Mouse (Mus musculus) spleen, adult 18-20 months (tissue): ENCODE results near the gene Rimkla.
"Not testable (repeated sequence)": the region's sequence is repeated elsewhere in the genome, so short reads cannot be mapped to it uniquely, and the experiment has no call there.

Experiments used
- DNase-seq, 2 experiments: peaks; one replicate each; pipeline ENCODE4 v3.0.0; 2022; ENCODE audit warnings: mixed read lengths in 2 of 2

Gene Rimkla

DNA sequence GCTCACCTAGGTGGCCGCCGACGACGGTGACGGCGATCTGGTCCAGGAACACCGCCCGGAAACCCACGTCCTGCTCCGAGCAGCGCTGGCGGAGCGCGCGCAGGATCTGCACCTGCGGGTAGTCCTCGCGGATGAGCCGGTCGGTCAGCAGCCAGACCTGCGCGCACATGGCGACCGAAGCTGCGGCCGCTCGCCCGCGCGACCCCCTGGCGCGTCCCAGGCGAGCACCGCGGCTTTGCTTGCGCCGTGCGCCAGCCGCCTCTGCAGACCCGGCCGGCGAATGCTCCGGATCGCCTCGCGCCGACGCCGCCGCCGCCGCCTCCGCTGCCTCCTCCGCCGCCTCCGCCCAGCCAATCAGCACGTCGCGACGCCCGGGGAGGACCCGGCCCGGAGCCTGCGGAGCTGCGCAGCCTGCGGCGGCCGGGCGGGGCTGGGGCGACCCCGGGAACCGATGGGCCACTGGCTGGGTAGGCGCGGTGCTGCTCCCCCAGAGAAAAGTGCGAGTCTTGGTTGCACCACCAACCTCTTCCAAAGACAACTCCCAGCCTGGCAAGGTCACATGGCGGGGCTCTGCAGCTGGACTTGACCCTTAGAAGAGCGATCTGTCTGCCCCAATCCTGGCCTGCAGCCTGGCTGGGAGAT is at the start of gene Rimkla:
Gene Rimkla, minus strand, starts transcription at position 338 of the 642 bp plus-strand sequence.
- peak; percentile 13 to 41 for DNase-seq

DNA sequence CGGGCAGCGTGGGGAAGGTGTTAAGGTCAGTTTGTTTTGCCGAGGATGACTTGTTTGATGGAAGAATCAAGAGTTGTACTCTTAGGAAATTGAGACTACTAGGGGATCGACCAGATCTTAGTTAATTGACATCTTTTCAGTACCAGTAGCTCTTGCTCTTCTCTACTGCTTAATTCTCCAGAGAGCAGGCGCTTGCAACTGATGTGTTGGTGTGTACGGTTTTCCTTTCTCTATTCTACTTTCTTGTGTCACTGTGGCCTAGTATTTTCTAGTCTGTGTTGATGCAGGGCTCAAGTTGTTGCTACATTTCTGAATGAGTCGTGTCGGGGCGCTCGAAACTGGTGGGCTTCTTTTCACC is 48.1 kb upstream of the Rimkla start:
- DNase-seq, result no peak

DNA sequence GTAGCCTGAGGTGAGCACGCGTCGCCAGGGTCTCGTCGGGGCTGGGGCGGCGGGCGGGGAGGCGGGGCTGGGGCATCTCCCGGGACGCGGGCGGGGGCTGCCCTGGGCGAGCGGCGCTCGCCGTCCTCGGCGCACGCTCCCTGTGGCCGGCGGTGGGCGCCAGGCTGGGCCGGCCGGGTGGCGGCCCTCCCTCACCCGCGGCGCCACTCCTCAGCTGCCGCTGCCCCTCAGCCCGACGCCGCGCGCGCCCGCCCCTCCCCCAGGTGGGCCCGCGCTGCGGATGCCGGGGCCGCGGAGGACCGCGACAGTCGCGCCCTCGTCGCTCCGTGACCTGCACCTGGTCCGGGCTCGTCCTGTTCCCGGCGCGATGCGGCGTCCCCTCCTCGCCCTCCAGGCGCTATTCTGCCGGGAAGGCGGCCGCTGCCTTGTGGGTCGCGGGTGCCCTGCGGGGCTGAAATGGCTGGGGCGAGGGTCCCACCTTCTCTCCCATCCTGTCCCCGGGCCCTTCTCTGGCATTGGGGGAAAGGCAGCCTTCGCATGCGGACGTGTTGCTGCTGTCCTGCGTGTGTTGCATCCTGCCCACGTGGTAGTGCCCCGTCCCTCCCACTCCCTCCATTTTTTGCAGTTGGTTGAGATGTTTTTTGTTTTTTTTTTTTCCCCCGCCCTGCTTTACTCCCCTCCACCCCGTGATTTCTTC is 47.6 kb upstream of the Rimkla start:
- DNase-seq, result peak; percentile 27 to 53

DNA sequence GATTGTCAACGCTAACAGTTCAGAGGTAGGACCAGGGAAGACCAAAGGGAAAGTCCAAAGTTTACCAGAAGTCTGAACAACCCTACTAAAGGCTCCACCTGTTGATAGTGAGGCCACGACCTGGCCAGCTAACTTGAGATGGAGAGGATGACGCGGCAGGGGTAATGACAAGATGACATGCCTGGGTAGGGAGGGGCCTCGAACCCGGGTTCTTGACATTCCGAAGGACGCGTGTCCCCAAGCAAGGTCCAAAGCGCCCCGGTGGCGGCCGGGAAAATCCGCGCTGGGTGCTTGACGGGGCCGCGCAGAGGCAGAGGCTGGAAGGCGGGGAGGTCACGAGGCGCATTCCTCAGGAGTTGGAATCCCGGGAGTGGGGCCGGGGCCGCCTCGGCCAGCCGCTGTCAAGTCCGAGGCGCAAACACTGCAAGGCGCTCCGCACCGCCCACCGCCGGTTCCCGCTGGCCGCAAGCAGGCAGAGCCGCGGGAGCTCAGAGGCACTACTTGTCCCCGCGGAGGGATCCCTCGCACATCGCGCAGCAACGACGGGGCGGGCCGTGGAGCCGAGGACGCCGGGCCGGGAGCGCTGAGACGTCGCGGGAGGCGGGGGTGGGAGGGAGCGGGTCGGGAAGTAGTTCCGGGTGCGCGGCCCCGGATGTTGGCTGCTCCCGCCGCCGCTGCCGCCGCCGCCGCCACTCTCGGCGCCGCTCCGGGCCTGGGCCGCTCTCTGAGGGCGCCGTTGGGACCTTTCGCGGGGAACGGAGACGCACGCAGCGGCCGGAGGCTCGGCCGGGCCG is 46.8 kb upstream of the Rimkla start, which contains the start of gene Frg2f1:
Gene Frg2f1, minus strand, starts transcription at position 499 of the 794 bp plus-strand sequence.
- peak; percentile 84 to 92 for DNase-seq

DNA sequence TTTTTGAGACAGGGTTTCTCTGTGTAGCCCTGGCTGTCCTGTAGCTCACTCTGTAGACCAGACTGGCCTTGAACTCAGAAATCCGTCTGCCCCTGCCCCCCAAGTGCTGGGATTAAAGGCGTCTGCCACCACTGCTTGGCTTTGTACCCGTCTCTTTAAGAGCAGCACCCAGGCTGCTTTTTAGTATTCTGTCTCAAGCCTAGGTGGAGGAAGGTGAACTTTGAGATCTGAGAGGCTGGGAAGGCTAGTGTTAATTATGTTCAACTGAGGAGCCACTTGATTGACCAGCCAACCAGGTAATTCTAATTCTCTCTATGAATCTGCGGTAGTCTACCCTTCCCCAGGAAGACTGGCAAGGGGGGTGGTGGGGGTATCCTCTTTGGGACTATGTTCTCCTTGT is 45.0 kb upstream of the Rimkla start:
- DNase-seq, result no peak

DNA sequence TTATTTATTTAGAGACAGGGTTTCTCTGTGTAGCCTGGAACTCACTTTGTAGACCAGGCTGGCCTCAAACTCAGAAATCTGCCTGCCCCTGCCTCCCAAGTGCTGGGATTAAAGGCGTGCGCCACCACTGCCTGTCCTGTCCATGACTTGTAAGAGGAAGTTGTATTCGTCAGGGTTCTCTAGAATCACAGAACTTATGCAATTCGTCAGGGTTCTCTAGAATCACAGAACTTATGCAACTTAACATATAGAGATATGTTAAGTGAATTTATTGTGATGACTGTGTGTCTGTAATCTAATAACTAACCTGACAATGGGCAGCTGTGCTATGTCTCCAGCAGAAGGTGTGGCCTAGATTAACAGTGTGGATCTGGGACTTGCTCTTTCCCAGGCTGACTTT is 44.2 kb upstream of the Rimkla start, which contains the start of gene Foxj3:
Gene Foxj3, plus strand, starts transcription at position 390 of the 400 bp plus-strand sequence.
- not testable (repeated sequence) for DNase-seq

DNA sequence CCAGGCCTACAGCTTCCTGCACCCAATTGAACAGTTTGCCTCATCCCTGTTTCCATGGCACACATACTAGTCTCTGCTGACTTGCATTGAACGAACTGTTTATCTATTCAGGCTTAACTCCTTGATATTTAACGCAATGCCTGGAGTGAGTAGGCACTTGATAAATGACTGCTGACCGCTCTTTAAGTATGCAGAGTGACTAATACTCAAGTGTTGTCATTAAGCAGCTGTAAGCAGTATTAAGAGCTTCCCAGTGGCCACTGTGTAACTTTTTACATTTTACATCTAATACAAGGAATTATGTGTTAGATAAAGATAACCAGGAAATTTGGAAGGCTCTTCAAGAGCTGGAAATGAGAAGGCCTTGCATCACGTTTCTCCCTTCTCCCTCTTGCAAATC is 42.7 kb upstream of the Rimkla start:
- DNase-seq, result no peak

DNA sequence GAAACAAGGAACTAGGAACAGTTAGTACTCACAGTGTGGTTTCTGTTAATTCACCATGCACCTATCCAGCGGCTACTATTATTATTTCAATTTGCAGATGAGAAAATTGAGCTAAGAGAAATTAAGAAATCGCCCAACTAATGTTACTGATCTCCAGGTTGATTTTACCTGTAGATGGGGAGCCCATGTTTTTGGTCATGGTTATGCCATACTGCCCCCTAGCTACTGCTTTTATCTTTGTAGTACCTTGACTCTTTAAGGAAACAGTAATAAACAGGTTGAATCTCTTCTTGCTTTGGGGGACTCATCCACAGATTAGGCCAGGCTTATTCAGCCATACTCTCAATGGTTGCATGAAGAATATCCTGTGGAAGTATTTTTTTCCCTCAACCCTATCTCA is 39.4 kb upstream of the Rimkla start:
- no peak for DNase-seq

DNA sequence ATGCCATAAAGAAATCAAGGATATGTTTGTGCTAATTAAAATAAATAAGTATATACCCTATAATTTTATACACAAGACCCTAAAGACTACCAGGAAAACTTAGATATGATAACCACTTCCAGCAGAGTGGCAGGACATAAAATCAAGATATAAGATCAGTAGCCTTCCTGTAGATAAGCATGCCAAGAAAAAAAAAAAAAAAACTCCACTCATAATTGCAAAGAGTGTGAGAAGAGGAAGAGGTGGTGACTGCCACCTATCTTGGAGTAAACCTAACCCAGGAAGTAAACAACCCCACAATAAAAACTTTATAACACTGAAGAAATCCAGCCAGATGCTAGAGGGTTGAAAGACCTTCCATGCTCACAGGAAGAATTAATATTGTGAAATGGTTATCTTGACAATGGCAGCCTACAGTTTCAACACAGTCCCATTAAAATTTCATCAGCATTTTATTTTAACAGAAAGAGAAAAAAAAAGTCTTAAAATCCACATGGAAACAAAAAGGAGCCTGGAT is 34.0 kb upstream of the Rimkla start:
- no peak for DNase-seq

DNA sequence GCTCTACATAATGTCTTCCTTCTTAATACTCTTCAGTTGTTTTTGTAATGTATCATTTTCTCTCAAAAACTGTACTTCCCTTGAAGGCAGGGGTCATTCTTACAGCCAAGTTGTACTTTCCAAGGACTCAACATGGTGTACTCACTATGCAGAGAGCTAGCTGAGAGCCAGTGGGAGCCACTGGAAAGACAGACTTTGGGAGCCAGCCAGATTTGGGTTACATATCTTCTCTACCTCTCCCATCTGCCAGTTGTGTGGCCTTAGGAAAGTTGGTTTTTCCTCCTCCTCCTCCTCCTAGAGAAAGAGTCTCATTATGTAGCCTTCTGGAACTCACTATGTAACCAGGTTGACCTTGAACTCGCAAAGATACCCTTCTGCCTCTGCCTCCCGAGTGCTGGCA is 32.0 kb upstream of the Rimkla start:
- no peak for DNase-seq

DNA sequence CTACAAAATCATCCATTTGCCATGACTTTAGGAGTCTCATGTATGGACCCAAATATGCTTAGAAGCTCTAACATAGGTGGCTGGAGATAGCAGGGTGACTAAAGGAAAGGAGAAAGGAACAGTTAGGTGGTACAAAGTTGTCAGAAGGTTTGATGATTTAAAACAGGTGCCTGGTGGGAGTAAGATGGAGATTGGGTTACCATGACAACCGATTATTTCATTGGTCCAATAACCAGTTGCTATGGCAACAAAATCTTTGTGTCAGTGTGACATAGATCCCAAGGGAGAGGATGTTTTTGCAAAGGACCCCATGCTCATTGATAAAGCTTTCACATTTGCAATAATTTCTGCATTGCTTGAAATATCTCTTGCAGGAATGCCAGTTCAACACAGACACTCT is 31.6 kb upstream of the Rimkla start:
- no peak for DNase-seq

DNA sequence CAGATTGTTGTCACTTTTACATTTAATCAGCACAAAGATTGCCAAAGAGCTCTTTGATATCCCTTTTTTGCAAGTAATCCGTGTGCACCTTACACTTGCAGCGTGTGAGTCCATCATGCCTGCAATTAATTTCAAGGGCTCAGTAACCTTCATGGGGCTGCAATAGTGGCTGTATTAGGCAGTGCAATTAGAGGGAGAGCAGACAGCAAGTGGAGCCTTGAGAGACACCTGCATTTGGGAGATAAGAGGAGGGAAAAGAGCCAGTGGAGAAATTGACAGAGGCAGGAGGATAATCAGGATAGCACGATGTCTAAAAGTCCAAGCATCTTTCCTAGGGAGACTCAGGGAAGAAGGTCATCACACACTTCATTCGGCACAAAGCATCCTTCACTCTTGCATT is 31.1 kb upstream of the Rimkla start:
- DNase-seq, result no peak

DNA sequence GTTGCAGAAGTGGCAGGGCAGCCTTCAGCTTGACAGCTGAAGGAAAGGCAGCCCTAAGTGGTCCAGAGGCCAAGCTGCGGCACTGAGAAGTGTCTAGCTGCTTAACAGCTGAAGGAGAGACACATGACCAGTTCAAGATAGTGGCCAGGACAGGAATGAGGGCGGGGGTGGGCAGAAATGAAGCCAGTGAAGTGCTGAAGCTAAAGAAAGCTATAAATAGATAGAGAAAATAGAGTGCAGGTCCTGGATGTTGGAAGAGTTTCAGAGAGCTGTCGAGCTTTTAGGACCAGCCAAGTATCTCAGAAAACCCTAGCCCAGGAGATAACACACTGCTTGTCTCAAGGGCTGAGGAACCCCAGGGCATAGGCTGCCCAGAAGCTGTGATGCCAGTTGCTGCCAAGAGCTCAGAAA is 20.3 kb upstream of the Rimkla start:
- DNase-seq, result no peak

DNA sequence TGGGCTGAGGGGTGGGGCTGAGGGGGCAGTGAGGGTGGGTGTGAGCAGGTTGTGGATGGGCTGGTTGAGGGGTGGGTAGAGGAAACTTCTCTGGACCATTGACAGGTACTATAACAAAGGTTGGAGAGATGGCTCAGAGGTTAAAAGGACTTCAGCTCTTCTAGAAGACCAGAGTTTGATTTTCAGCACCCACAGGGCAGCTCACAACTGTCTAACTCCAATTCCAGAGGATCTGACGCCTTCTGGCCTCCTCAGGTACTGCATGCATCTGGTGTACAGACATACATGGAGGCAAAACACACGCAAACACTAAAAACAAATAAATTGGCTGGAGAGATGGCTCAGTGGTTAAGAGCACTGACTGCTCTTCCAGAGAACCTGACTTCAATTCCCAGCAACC is 19.2 kb upstream of the Rimkla start:
- DNase-seq, result no peak

DNA sequence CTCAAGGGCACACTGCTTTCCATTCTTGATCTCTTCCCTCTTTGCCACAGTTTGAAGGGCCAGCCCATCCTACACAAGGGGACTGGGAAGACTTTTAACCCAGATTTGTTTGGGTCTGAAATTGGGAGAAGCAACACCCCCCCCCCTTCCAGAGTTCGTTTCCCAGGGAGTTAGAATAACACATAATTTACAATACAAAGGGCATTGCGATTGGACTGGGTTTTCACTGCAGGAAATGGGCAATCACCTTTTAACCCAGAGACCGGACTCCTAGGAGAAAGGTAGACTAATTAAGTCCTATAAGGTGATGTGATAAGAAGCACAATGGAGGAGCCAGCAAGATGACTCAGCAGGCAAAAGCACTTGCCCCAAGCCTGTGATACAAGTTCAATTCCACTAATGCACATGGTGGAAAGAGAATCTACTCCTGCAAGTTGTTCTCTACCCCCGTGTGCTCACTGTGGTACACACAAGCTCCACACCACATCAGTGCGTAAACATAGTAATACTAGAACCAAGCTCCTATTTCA is 6.0 kb upstream of the Rimkla start:
- DNase-seq, result no peak

DNA sequence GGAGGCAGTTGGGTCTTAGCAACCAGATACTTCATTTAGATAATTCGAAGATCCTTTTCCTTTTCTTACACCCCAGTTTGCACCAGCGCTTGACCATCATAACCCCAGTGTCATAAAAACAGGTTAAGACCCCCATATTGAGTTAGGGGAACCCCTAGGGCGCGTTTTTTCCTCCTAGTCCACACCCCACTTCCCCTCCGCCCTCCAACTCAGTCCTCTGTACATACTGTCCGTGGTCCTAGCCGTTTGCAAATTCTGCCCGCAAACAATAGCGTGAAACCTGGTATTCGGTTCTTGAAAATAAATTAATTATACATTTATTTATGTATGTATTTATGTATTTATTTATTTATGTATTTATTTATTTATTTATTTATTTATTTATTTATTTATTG is 502 bp upstream of the Rimkla start:
- no peak for DNase-seq

DNA sequence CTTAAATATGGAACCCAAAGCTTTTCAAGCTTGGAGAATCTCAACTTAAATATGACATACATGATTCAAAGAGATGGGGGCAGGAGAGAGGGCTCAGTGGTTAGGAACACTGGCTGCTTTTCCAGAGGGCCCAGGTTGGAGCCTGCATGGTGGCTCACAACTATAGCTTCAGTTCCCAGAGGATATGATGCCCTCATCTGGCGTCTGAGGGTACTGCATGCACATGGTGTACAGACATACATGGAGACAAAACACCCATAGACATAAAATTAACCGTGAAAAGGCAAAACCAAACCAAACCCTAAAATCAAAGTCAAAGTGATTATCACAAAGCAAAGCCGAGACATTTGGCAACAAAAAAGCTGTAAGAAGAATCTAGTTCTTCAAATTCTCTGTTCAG is 1.6 kb downstream of the Rimkla start:
- DNase-seq, result peak in 1 of 2 experiments; percentile 11

DNA sequence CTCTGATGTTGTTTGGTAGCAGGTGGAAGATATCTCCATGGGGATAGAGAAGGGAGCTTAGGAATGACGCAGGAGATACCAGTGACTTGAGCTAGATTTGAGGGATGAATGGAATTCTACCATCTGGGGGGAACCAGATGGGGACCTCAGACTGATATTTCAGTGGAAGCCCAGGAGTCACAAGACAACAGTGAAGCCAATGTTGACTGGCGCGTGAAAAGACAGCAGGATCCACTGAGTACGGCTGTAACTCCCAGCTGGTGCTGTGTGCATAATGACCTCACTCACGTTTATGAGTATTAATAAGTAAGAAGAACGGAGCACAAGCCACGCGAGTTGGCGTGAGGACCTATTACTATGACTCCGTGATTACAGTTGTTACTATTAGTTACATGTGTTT is 2.8 kb downstream of the Rimkla start:
- no peak for DNase-seq

DNA sequence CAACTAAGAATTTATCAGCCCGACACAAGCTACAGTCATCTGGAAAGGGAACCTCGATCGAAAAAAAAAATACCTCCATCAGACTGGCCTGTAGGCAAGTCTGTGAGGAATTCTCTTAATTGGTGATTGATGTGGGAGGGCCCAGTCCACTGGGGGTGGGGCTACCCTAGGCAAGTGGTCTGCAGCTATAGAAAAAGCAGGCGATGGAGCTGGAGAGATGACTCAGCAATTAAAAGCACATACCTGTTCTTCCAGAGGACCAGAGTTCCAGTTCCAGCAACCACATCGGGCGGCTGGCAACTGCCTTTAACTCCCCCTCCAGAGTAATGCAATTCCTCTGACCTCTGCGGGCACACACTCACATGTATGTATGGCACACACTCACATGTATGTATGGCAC is 7.5 kb downstream of the Rimkla start:
- DNase-seq, result no peak

DNA sequence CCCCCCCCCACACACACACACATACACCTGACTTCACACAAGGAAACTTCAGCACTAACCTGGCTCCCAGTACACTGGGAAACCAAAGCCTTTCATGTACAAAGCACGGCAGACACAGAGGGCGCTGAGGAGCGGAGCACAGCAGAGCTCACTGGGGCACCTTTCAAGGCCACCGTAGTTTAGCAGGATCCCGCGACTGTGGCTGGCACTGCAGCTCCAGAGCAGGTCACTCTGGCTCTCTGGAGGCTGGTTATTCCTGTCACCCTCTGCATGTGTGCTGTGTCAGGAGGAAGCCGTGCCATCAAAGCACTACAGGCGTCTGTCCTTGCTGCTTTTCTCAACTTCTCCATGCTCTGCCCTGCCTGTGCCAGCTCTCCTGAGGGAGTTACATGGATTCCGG is 9.4 kb downstream of the Rimkla start:
- DNase-seq, result no peak

DNA sequence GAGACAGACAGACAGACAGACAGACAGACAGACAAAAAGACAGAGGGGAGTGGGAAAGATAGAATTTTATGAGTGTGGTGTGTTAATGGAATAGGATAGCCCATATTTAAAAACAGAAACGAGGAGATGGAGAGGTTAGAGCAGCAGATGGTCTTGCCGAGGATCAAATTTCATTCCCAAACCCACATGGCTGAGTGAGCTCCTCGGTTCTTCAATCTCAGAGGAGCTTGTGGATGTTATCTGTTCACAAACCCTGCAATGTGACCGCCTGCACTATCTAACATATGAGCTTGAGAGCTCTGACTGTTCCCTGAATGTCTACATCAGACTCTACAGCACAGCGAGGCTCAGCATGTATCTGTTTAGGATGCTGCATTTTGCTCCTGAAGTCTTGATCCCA is 19.3 kb downstream of the Rimkla start:
- no peak for DNase-seq

DNA sequence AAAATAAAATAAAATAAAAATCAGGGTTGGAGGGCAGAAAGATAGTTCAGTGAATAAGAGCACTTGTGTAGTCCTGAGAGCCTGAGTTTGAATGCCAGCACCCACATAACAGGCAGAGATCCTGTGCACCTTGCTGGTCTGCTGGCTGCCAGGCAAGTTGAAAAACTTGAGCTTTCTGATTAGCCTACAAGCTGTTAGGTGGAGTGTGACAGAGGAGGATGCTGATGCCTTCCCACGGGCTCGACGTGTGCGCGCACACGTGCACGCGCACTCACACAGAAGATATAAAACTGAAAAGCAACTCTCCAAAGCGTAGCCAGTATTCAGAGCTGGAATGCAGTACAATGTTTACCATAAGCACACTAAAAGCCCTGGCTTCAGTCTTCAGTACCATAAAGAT is 19.9 kb downstream of the Rimkla start:
- no peak for DNase-seq

DNA sequence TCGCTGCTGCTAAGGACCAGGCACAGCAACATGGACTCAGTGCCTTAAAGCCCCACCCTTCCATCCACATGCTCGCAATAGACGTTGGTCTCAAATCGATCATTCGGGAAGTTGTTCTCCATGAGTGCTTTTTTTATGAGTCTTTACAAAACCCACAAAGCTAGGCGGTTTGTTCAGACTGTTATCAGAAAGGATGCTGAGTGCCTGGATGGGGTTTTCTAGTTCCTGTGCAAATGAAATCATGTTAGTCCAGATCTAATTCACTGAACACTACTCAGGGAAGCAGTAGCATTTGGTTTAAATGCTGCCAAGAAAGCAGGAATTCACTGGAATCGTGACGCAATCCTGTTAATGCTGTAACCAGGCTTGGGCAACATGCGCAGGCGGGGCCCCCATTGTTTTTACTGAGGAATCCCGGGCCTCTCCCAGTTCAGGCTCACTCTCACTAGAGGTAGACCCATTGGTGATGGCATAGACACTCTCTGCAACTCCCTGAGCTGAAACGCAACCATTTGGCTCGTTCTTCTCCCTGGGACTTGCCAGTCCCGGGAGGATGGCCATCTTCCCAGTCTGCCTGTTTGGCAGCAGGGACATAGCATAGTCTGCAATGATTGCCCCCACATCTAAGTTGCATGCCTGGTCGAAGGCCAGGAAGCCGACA is 24.6 kb downstream of the Rimkla start:
- DNase-seq, result no peak
